Mouse (Mus musculus) spleen, postnatal 4 days (tissue): ENCODE results near the gene Atg10.
"Not testable (repeated sequence)": the region's sequence is repeated elsewhere in the genome, so short reads cannot be mapped to it uniquely, and the experiment has no call there.

Source experiments
- DNase-seq, 2 experiments: peaks; one replicate each; pipeline ENCODE4 v3.0.0; 2022; ENCODE audit warnings: low spot score in 2 of 2

Gene Atg10

GRCm38 (mm10) chr13:90935852-90936251, 287.9 kb downstream of the Atg10 start:
- no peak for DNase-seq

GRCm38 (mm10) chr13:90933256-90933655, 290.5 kb downstream of the Atg10 start:
- DNase-seq = no peak

GRCm38 (mm10) chr13:90929847-90930246, 293.9 kb downstream of the Atg10 start:
- peak; percentile 69 to 81 for DNase-seq

DNA sequence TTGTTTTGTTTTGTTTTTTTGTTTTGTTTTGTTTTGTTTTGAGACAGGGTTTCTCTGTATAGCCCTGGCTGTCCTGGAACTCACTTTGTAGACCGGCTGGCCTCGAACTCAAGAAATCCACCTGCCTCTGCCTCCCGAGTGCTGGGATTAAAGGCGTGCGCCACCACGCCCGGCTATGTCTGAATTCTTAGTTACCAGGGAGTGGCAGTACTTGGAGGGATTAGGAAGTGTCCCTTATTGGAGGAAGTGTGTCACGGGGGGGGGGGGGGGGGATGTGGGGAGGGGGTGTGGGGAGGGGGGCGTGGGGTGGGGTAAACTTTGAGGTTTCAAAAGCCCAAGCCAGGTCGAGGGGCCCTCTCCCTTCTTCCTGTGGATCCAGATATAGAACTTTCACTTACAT, 295.5 kb downstream of the Atg10 start:
- not testable (repeated sequence) for DNase-seq

GRCm38 (mm10) chr13:90926938-90927633, 296.7 kb downstream of the Atg10 start:
- no peak for DNase-seq

- DNase-seq = no peak
Measured at GRCm38 (mm10) chr13:90926125-90926765, 297.5 kb downstream of the Atg10 start.

- DNase-seq = peak in 1 of 2 experiments; percentile 36
Measured at GRCm38 (mm10) chr13:90925191-90925590, 298.6 kb downstream of the Atg10 start.

DNA sequence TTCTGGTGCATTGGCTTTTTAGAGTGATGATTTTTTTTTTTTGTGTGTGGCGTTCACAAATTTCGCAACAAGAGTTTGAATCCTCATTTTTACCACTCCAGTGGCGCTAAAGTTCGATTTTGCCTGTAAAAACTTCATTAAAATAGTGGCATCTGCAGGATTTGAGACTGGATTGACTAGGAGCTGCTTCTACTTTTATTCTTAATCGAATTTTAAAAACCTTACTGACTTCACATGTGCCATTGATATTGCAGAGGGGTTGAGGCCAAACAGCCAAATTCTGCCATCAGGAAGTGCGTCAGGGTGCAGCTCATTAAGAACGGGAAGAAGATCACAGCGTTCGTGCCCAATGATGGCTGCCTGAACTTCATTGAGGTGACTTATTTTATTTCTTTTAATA, 299.7 kb downstream of the Atg10 start:
- peak in 1 of 2 experiments; percentile 38 for DNase-seq

DNA sequence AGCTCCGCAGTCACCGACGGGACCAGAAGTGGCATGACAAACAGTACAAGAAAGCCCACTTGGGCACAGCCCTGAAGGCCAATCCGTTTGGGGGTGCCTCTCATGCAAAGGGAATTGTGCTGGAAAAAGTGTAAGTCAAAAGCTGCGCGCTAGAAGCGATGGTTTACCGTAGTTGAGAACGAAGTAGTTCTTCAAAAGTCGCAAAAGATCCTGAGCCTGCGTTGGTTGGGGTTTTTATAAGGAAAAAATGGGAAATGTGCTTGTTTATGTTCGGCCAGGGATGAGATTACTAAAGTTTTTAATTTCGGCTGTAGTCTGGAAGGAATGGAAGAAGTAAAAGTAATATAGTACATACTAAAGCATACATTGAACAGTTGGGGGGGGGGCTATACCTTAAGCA, 300.2 kb downstream of the Atg10 start:
- not testable (repeated sequence) for DNase-seq

DNA sequence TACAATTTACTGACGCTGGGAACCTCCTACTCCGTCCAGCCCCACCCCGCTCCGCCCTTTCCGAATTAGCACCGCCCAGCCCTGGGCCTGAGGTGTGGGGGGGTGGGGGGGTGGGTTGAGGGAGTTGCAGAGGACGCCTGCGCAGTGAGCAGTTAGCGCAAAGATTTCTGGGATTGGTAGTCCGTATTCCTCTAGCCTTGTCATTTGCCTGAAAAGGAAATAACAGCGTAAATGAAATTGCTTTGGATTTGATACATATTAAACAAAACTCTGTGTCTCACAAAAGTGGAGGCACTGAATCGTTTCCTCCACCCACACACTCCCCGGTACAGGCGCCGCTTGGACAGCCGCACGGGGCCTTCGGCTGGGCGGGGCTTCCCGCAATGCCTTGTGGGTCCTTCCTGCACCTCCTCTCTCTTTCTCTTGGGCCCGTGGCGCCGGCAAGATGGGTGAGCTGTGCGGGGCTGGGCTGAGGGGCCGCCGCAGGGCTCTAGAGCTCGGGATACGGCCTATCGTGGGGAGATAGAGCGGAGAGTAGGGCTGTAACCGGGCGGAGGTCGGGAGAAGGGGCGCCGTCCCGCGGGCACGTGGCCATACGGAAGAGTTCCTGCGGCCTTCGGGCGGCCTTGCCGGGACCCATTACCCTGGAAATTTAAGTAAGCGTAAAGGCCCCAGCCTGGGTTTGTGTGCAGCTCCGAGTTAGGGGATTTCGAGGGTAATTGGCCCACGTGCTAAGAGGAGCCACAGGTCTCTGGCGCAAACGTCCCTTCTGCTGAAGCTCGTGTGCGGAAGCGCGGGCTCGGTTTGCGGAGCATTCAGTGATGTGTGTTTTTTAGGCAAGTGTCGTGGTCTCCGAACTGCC, 300.8 kb downstream of the Atg10 start, which contains the start of gene Rps23:
Rps23 (plus strand) TSS at position 208 of the 862 bp plus-strand sequence.
- DNase-seq = peak; percentile 89 to 95

GRCm38 (mm10) chr13:90914721-90915120, 309.0 kb downstream of the Atg10 start:
- DNase-seq = no peak

DNA sequence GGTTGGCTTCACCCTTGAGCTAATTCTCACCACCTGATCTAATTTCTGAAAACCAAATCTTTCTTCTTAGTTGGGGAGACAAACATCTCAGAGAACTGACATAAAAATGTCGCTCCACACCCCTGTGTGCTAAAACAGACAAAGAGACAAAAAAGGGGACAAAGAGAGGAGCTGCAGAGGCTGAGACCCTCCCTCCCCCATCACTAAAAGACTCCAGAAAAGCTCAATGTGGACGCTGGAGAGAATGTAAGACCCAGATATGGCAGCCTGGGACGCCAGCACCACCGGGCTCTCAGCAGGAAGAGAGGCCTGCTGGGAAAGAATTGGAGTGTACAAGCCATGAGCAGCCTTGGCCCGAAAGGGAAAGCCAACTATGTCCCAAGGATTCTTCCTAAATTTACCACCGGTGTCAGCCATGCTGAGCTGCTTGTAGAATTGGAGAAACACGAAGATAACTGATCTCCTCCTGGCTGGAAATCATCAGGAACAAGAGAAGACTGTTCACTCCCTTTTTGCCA, 310.0 kb downstream of the Atg10 start:
- no peak for DNase-seq

DNA sequence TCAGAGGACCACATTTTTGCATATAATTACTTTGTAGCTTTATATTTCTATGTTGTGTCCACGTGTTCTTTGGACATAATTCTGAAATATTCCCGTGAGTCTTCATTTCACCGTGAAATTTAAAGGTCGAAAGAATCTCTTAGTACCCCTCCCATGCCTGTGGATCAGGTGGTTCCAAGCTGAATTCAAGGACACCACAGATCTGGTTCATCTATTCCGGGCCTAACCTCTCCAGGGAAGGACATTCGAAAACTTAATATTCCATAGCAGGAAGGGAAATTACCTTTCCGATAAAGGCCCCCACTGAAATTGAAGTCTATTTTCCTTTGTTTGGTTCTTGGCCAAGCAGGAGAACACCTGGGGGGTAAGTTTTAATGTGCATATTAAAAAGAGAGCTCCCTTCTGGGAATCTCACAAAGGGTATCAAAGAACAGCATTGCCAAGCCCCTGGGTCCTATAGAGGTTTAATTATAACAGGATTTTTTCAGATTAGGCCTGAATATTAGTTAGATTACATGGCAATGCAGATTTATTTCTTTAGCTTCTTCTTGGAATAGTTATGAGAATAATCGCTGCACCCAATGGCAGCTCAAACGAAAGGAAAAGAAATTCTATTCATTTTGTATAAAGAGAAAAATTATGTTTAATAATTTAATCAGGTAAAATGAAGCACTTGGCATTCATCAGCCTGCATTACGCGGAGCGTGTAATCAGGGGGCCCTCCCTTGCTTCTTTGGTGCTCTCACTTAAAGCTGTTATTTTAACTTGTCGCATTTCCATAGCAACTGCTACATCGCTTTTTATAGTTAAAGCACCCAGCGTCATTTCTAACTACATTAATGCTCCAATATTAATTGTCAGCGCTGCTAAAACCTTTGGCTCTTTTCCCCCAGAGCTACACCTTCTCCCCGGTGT, 310.8 kb downstream of the Atg10 start:
- no peak for DNase-seq

- no peak for DNase-seq
Measured at GRCm38 (mm10) chr13:90907376-90907775, 316.4 kb downstream of the Atg10 start.

GRCm38 (mm10) chr13:90905176-90905575, 318.6 kb downstream of the Atg10 start, which contains the start of gene Atp6ap1l:
Atp6ap1l (minus strand) TSS chr13:90905355.
- DNase-seq = no peak

DNA sequence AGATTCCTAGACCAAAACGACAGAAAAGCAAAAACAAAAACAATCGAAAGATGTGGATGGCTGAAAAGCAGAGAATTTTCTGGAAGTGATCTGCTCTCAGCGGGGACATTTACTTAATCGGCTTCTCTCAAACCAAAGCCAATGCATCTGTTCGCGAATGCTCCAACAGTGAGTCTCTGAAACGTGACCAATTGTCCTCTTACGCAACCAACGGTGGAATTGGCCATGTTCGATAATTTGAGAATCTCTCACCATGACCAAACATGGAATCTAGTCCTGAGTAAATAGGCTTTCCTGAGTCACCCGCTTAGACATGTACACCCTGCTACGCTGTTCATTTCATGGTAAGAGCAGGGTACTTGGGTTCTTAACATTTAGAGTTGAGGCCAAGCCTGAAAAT, 326.9 kb downstream of the Atg10 start:
- no peak for DNase-seq

GRCm38 (mm10) chr13:90896098-90896497, 327.7 kb downstream of the Atg10 start:
- DNase-seq = no peak

- no peak for DNase-seq
Measured at GRCm38 (mm10) chr13:90894819-90895218, 328.9 kb downstream of the Atg10 start.

- no peak for DNase-seq
Measured at GRCm38 (mm10) chr13:90890111-90890510, 333.7 kb downstream of the Atg10 start.

GRCm38 (mm10) chr13:90886568-90886983, 337.2 kb downstream of the Atg10 start:
- DNase-seq = peak; percentile 60 to 81
